Mouse (Mus musculus): ENCODE measurements at regions not wholly inside any gene's neighbourhood (a gene's known extent, or its start where the extent isn't known, plus 50 kb on each side); places are given as distances from the start of the nearest gene placed in this dataset.

DNA sequence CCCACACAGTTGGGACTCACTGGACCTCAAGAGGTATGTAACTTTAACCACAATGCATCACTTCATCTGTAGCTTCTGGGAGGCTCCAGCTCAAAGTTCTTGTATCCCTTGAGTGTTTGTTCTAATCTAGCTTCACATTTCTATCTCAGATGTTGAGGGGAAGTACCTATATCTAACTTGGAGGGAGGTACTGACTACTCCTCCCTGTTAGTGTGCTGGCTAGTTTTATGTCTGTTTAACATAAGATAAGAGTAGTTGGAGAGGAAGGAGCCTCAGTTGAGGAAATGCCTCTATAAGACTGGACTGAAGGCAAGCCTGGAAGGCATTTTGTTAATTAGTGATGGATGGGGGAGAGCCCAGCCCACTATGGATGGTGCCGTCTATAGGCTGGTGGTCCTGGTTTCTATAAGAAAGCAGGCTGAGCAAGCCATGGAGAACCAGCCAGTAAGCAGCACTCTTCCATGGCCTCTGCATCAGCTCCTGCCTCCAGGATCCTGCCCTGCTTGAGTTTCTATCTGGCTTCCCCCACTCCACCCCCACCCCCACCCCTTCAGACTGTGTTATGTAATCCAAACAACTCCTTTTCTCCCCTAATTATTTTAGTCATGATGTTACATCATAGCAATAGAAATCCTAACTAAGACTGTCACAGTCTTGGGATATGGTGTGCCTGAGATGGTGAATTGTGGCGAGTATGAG, 135.7 kb upstream of the 4930535I16Rik start:
- no peak for ATAC-seq (replicated peaks; ENCODE audit: low FRiP score, low TSS enrichment, low read depth)
- no peaks in the 10 kb centered on the region for H3K36me3 ChIP-seq (ENCODE audit: control insufficient read depth, insufficient read depth, low read length)
- no peak for DNase-seq (ENCODE audit: low spot score)
- no peaks in the 10 kb centered on the region for H3K9me3 ChIP-seq (ENCODE audit: control insufficient read depth, low read length)
- H3K4me2 ChIP-seq (ENCODE audit: low read length), result no peak overlapping the region
- H3K4me3 ChIP-seq (ENCODE audit: low read depth, low read length), result no peak overlapping the region
- no peak overlapping the region for H3K9ac ChIP-seq (ENCODE audit: low read length)
- 74% methylated on average over 2 of the region's 2 CpGs for WGBS
- H3K27me3 ChIP-seq (replicated peaks; ENCODE audit: control insufficient read depth, insufficient read depth, low read length), result no peaks in the 10 kb centered on the region
- no peak overlapping the region for H3K27ac ChIP-seq (ENCODE audit: low read depth)
- H3K4me1 ChIP-seq (replicated peaks; ENCODE audit: control insufficient read depth, insufficient read depth, low read length), result no peaks in the 10 kb centered on the region

DNA sequence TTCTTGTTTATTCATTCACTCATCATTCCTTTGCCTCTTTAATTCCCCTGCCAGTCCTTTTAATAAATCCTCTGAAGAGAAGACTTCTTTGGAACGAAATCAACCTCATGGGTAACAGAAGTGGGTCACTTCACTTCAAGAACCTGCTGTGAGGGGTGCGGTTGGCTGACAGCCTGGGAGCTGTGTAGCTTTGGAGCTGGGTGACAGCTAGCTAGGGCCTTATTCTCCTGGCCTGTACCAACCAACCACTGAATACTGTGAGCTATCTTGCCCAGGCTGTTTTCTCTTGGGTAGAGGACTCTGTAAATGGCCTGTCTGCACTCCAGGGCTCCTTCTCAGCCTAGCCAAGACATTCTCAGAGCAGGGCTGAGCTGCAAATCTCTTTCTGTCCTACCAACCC, 134.6 kb upstream of the 4930535I16Rik start:
- H3K9me3 ChIP-seq (ENCODE audit: control insufficient read depth, low read length), result no peaks in the 10 kb centered on the region
- no peaks in the 10 kb centered on the region for H3K4me1 ChIP-seq (replicated peaks; ENCODE audit: control insufficient read depth, insufficient read depth, low read length)
- DNase-seq (ENCODE audit: low spot score) (no peak), ATAC-seq (replicated peaks; ENCODE audit: low FRiP score, low TSS enrichment, low read depth) (no peak)
- WGBS, result 73% methylated on average over 2 of the region's 2 CpGs
- H3K27me3 ChIP-seq (replicated peaks; ENCODE audit: control insufficient read depth, insufficient read depth, low read length), result no peaks in the 10 kb centered on the region
- no peak overlapping the region for H3K4me2 ChIP-seq (ENCODE audit: low read length)
- no peak overlapping the region for H3K9ac ChIP-seq (ENCODE audit: low read length)
- H3K36me3 ChIP-seq (ENCODE audit: control insufficient read depth, insufficient read depth, low read length), result no peaks in the 10 kb centered on the region
- no peak overlapping the region for H3K27ac ChIP-seq (ENCODE audit: low read depth)
- H3K4me3 ChIP-seq (ENCODE audit: low read depth, low read length), result no peak overlapping the region

DNA sequence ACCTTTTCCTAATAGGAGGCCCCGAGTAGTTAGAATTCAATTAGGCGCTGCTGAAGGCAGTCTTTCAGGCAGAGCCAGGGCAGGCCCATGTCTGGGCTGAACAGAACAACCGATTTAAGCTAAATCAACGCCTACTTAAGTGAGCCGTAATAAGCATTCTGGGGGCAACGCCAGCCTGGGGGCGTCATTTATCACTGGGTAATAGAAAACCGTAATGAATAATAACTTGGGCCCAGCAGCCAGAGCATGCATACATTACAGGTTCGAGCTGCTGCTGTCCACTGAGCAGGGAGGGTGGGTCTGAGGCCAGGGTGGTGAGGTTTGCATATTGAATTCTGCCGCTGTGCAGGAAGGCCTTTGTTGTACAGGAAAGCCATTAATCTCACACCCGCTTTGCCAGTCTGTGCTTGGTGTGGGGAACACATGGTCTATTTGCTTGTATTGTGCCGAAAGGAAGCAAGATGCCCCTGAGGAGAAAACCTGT, 130.6 kb upstream of the 4930535I16Rik start:
- 59% methylated on average over 12 of the region's 12 CpGs for WGBS
- H3K4me2 ChIP-seq (ENCODE audit: low read length), result no peak overlapping the region
- ATAC-seq (replicated peaks; ENCODE audit: low FRiP score, low TSS enrichment, low read depth) (no peak), DNase-seq (ENCODE audit: low spot score) (no peak)
- H3K4me3 ChIP-seq (ENCODE audit: low read depth, low read length), result no peak overlapping the region
- no peak overlapping the region for H3K9ac ChIP-seq (ENCODE audit: low read length)
- H3K27ac ChIP-seq (ENCODE audit: low read depth), result no peak overlapping the region
- H3K36me3 ChIP-seq (ENCODE audit: control insufficient read depth, insufficient read depth, low read length), result no peaks in the 10 kb centered on the region
- H3K4me1 ChIP-seq (replicated peaks; ENCODE audit: control insufficient read depth, insufficient read depth, low read length), result no peaks in the 10 kb centered on the region
- no peaks in the 10 kb centered on the region for H3K27me3 ChIP-seq (replicated peaks; ENCODE audit: control insufficient read depth, insufficient read depth, low read length)
- H3K9me3 ChIP-seq (ENCODE audit: control insufficient read depth, low read length), result no peaks in the 10 kb centered on the region

DNA sequence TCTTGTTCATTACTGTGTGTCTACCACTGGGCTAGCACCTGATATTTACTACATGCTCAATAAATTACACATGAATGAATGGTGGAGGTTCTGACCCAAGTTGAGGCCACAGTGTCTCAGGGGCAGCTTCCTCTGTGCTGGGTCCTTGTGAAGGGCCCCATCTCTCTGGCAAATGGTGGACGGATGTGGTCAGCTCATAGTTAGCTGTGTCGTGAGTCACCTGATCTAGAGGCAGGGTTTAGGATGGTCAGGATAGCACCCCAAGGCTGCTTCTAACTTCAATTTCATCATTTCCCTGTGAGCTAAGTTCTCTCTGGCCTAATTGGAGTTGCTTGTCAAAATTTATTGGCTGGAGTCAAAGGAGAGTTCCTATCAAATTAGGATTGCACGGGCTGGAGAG, 130.1 kb upstream of the 4930535I16Rik start:
- 73% methylated on average over 3 of the region's 3 CpGs for WGBS
- no peak overlapping the region for H3K9ac ChIP-seq (ENCODE audit: low read length)
- H3K9me3 ChIP-seq (ENCODE audit: control insufficient read depth, low read length), result no peaks in the 10 kb centered on the region
- no peaks in the 10 kb centered on the region for H3K27me3 ChIP-seq (replicated peaks; ENCODE audit: control insufficient read depth, insufficient read depth, low read length)
- H3K27ac ChIP-seq (ENCODE audit: low read depth), result no peak overlapping the region
- no peak overlapping the region for H3K4me3 ChIP-seq (ENCODE audit: low read depth, low read length)
- DNase-seq (ENCODE audit: low spot score) (no peak), ATAC-seq (replicated peaks; ENCODE audit: low FRiP score, low TSS enrichment, low read depth) (no peak)
- no peaks in the 10 kb centered on the region for H3K4me1 ChIP-seq (replicated peaks; ENCODE audit: control insufficient read depth, insufficient read depth, low read length)
- no peaks in the 10 kb centered on the region for H3K36me3 ChIP-seq (ENCODE audit: control insufficient read depth, insufficient read depth, low read length)
- no peak overlapping the region for H3K4me2 ChIP-seq (ENCODE audit: low read length)

DNA sequence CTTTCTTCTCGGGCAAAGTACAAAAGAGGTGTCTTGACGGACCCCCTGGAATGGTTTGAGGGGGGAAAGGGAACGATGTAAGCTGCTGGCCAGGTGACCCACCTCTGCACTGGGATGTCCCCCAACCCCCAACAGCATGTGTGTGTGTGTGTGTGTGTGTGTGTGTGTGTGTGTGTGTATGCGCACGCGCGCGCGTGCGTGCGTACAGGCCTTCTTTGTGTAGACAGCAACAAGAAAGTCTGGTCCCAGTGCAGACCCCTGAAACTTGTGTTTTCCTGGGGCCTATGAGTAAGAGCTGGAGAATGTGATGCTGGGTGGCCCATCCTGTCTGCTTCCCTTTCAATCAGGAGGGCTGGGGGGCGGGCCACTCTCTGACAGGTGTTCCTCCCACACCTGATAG, 118.7 kb upstream of the 4930535I16Rik start:
- Histone ChIP-seq H3K4me1 (replicated peaks; ENCODE audit: control insufficient read depth, insufficient read depth, low read length) (no peaks in the 10 kb centered on the region), H3K9me3 (ENCODE audit: control insufficient read depth, low read length) (no peaks in the 10 kb centered on the region), H3K9ac (ENCODE audit: low read length) (no peak overlapping the region), H3K27ac (ENCODE audit: low read depth) (no peak overlapping the region), H3K27me3 (replicated peaks; ENCODE audit: control insufficient read depth, insufficient read depth, low read length) (no peaks in the 10 kb centered on the region), H3K36me3 (ENCODE audit: control insufficient read depth, insufficient read depth, low read length) (no peaks in the 10 kb centered on the region), H3K4me2 (ENCODE audit: low read length) (no peak overlapping the region), H3K4me3 (ENCODE audit: low read depth, low read length) (no peak overlapping the region)
- 61% methylated on average over 12 of the region's 12 CpGs for WGBS
- ATAC-seq (replicated peaks; ENCODE audit: low FRiP score, low TSS enrichment, low read depth) (no peak), DNase-seq (ENCODE audit: low spot score) (no peak)

DNA sequence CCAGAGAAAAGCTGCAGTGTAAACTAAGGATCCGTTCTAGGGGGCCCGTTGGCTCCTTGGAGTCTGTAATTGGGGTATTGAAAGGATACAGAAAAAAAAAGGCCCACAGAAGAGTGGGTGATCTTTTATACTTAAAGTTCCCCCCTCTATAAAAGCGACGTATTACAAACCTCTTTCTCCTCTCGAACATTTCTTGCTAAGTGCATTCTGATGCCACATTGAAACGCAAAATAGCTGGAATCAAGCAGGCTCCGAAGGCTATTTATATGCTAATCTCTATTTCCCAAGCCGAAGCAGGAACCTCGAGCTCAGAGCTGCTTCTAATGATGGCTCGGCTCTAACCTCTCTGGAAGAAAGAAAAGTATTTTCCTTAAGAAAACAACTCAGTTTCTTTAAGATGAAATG, 117.8 kb upstream of the 4930535I16Rik start:
- WGBS, result 19% methylated on average over 10 of the region's 10 CpGs
- no peaks in the 10 kb centered on the region for H3K9me3 ChIP-seq (ENCODE audit: control insufficient read depth, low read length)
- H3K27me3 ChIP-seq (replicated peaks; ENCODE audit: control insufficient read depth, insufficient read depth, low read length), result no peaks in the 10 kb centered on the region
- no peak overlapping the region for H3K9ac ChIP-seq (ENCODE audit: low read length)
- DNase-seq (ENCODE audit: low spot score) (no peak), ATAC-seq (replicated peaks; ENCODE audit: low FRiP score, low TSS enrichment, low read depth) (no peak)
- H3K4me2 ChIP-seq (ENCODE audit: low read length), result no peak overlapping the region; the same call in 1 of the 2 replicates
- no peak overlapping the region for H3K4me3 ChIP-seq (ENCODE audit: low read depth, low read length)
- H3K36me3 ChIP-seq (ENCODE audit: control insufficient read depth, insufficient read depth, low read length), result no peaks in the 10 kb centered on the region
- no peaks in the 10 kb centered on the region for H3K4me1 ChIP-seq (replicated peaks; ENCODE audit: control insufficient read depth, insufficient read depth, low read length)
- no peak overlapping the region for H3K27ac ChIP-seq (ENCODE audit: low read depth)

DNA sequence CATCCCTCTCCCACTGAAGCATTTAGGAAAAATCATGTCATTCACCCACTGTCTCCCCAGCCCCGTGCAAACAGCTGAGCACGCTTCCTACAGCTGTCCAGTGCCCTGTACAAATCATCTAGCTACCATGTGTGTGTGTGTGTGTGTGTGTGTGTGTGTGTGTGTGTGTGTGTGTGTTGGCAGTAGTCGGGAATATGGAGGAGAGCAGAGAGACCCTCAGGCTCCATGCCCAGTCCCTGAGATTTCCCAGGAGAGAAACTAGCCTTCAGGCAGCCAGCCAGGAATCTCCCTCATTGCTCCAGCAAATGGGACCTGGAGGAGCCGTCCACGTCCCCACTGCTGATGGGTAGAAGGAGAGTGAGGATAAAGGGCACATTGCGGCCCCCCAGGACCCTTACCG, 117.4 kb upstream of the 4930535I16Rik start:
- no peak; the same call in 1 of the 2 replicates for ATAC-seq (replicated peaks; ENCODE audit: low FRiP score, low TSS enrichment, low read depth)
- Histone ChIP-seq H3K9ac (ENCODE audit: low read length) (no peak overlapping the region), H3K27ac (ENCODE audit: low read depth) (no peak overlapping the region), H3K36me3 (ENCODE audit: control insufficient read depth, insufficient read depth, low read length) (no peaks in the 10 kb centered on the region), H3K4me1 (replicated peaks; ENCODE audit: control insufficient read depth, insufficient read depth, low read length) (no peaks in the 10 kb centered on the region), H3K27me3 (replicated peaks; ENCODE audit: control insufficient read depth, insufficient read depth, low read length) (no peaks in the 10 kb centered on the region), H3K9me3 (ENCODE audit: control insufficient read depth, low read length) (no peaks in the 10 kb centered on the region), H3K4me2 (ENCODE audit: low read length) (no peak overlapping the region; the same call in 1 of the 2 replicates), H3K4me3 (ENCODE audit: low read depth, low read length) (no peak overlapping the region)
- WGBS, result 20% methylated on average over 7 of the region's 7 CpGs
- peak; percentile 59 for DNase-seq (ENCODE audit: low spot score)

DNA sequence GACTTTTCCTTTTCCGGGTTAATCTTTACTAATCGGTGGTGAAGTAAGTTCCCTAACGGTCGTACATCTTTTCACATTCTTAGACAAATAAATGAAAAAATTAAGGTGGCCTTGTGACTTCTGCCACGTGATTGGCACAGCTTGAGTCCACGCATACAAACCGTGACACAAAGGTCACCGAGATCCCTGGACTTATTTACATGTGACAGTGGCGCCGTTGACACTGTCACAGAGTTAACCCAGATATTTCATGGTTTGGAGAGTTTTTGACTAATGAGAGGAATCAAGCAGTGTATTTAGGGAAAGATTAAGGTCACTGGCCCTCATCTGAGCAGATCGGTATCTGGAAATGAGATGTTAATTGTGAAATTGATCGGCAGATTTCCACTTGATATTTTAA, 110.2 kb upstream of the 4930535I16Rik start:
- Histone ChIP-seq H3K4me2 (ENCODE audit: low read length) (no peak overlapping the region), H3K27ac (ENCODE audit: low read depth) (no peak overlapping the region), H3K9me3 (ENCODE audit: control insufficient read depth, low read length) (no peaks in the 10 kb centered on the region), H3K9ac (ENCODE audit: low read length) (no peak overlapping the region), H3K36me3 (ENCODE audit: control insufficient read depth, insufficient read depth, low read length) (no peaks in the 10 kb centered on the region), H3K4me1 (replicated peaks; ENCODE audit: control insufficient read depth, insufficient read depth, low read length) (no peaks in the 10 kb centered on the region), H3K4me3 (ENCODE audit: low read depth, low read length) (no peak overlapping the region), H3K27me3 (replicated peaks; ENCODE audit: control insufficient read depth, insufficient read depth, low read length) (no peaks in the 10 kb centered on the region)
- 88% methylated on average over 12 of the region's 12 CpGs for WGBS
- no peak for DNase-seq (ENCODE audit: low spot score)
- no peak for ATAC-seq (replicated peaks; ENCODE audit: low FRiP score, low TSS enrichment, low read depth)

DNA sequence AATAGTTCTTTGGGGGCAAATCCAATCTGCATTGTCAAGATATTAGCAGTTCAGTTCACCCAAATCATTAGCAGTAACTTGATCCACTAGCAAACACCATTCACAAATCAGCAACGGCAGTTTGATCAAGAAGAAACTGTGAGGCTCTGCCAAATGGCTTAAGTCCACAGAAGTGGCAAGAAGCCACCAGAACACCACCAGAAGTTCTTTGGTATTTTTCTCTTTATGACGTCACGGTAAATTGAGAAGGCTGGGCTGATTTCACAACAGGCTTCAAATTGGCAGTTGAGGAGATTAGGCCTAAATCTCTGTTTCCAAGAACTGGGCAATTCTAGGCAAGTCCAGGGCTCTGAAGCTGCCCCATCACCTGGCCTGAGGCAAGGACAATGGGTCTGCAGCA, 98.6 kb upstream of the 4930535I16Rik start:
- DNase-seq (ENCODE audit: low spot score), result no peak

More for the DNA sequence above, 98.6 kb upstream of the 4930535I16Rik start:
- Histone ChIP-seq H3K9ac (ENCODE audit: low read length) (no peak overlapping the region), H3K36me3 (ENCODE audit: control insufficient read depth, insufficient read depth, low read length) (no peaks in the 10 kb centered on the region), H3K27ac (ENCODE audit: low read depth) (no peak overlapping the region), H3K27me3 (replicated peaks; ENCODE audit: control insufficient read depth, insufficient read depth, low read length) (no peaks in the 10 kb centered on the region), H3K9me3 (ENCODE audit: control insufficient read depth, low read length) (no peaks in the 10 kb centered on the region), H3K4me3 (ENCODE audit: low read depth, low read length) (no peak overlapping the region), H3K4me1 (replicated peaks; ENCODE audit: control insufficient read depth, insufficient read depth, low read length) (no peaks in the 10 kb centered on the region), H3K4me2 (ENCODE audit: low read length) (no peak overlapping the region)
- WGBS, result 71% methylated on average over 3 of the region's 3 CpGs
- no peak for ATAC-seq (replicated peaks; ENCODE audit: low FRiP score, low TSS enrichment, low read depth)

Data from intestine, embryonic 14.5 days (tissue).